Mouse (Mus musculus) neural tube, embryonic 10.5 days (tissue): ENCODE results near the gene Hcn1.

Source experiments
- DNase-seq: peaks from one replicate; pipeline ENCODE4 v3.0.0-alpha.2; 2017; ENCODE audit warnings: low spot score; ENCODE audit errors: extremely low spot score

The Hcn1 gene

GRCm38 (mm10) chr13:117851954-117852710 is 250.0 kb downstream of the Hcn1 start:
- DNase-seq: no peak

- DNase-seq: no peak
These were observed 250.6 kb downstream of the Hcn1 start for GRCm38 (mm10) chr13:117852711-117853051.

GRCm38 (mm10) chr13:117858416-117858815 is 256.3 kb downstream of the Hcn1 start:
- no peak for DNase-seq

- no peak for DNase-seq
These were observed 275.7 kb downstream of the Hcn1 start for GRCm38 (mm10) chr13:117877787-117878186.

- no peak for DNase-seq
These were observed 278.5 kb downstream of the Hcn1 start for GRCm38 (mm10) chr13:117880471-117881225.

- DNase-seq: no peak
These were observed 290.0 kb downstream of the Hcn1 start for GRCm38 (mm10) chr13:117892076-117892475.

- DNase-seq: no peak
These were observed 295.9 kb downstream of the Hcn1 start for GRCm38 (mm10) chr13:117898052-117898451.

- no peak for DNase-seq
These were observed 305.7 kb downstream of the Hcn1 start for GRCm38 (mm10) chr13:117907801-117908200.

GRCm38 (mm10) chr13:117929734-117930133 is 327.6 kb downstream of the Hcn1 start:
- no peak for DNase-seq

- no peak for DNase-seq
These were observed 329.6 kb downstream of the Hcn1 start for GRCm38 (mm10) chr13:117931746-117932145.

- no peak for DNase-seq
These were observed 336.6 kb downstream of the Hcn1 start for GRCm38 (mm10) chr13:117938761-117939160.

- no peak for DNase-seq
These were observed 338.6 kb downstream of the Hcn1 start for GRCm38 (mm10) chr13:117940536-117941280.

GRCm38 (mm10) chr13:117946843-117947242 is 344.7 kb downstream of the Hcn1 start:
- DNase-seq: no peak

GRCm38 (mm10) chr13:117947704-117948376 is 345.7 kb downstream of the Hcn1 start:
- no peak for DNase-seq

- peak; percentile 15 for DNase-seq
These were observed 356.6 kb downstream of the Hcn1 start for GRCm38 (mm10) chr13:117958496-117959421.

- DNase-seq: no peak
These were observed 362.5 kb downstream of the Hcn1 start for GRCm38 (mm10) chr13:117964620-117965019.

- no peak for DNase-seq
These were observed 373.3 kb downstream of the Hcn1 start for GRCm38 (mm10) chr13:117975382-117975781.

- DNase-seq: no peak
These were observed 373.7 kb downstream of the Hcn1 start for GRCm38 (mm10) chr13:117975823-117976222.

- no peak for DNase-seq
These were observed 382.2 kb downstream of the Hcn1 start for GRCm38 (mm10) chr13:117984339-117984738.

GRCm38 (mm10) chr13:117999767-118000488 is 397.8 kb downstream of the Hcn1 start:
- no peak for DNase-seq
